Mouse (Mus musculus) T-cell, adult 2 months (primary cell): ENCODE results near the gene Ezh1.

ENCODE experiments used
- DNase-seq: peaks from one replicate; pipeline ENCODE4 v3.0.0; 2022; ENCODE audit warnings: low spot score

Gene Ezh1

GRCm38 (mm10) chr11:101246702-101247012 is 20.4 kb upstream of the Ezh1 start:
- DNase-seq = no peak

GRCm38 (mm10) chr11:101245855-101246701 is 19.8 kb upstream of the Ezh1 start, which contains the start of gene Ramp2:
Ramp2 (plus strand) TSS chr11:101246028.
- DNase-seq = peak; percentile 21

GRCm38 (mm10) chr11:101245071-101245470 is 18.8 kb upstream of the Ezh1 start:
- DNase-seq = no peak

GRCm38 (mm10) chr11:101238071-101238647 is 11.9 kb upstream of the Ezh1 start:
- DNase-seq = no peak

- no peak for DNase-seq
Measured at GRCm38 (mm10) chr11:101236782-101237181, 10.5 kb upstream of the Ezh1 start.

GRCm38 (mm10) chr11:101235429-101235828 is 9.2 kb upstream of the Ezh1 start:
- DNase-seq = no peak

- DNase-seq = no peak
Measured at GRCm38 (mm10) chr11:101234124-101234523, 7.9 kb upstream of the Ezh1 start.

GRCm38 (mm10) chr11:101233240-101233639 is 7.0 kb upstream of the Ezh1 start:
- DNase-seq = no peak

GRCm38 (mm10) chr11:101232010-101232839 is 6.0 kb upstream of the Ezh1 start:
- no peak for DNase-seq

- DNase-seq = no peak
Measured at GRCm38 (mm10) chr11:101230991-101231871, 5.0 kb upstream of the Ezh1 start.

- DNase-seq = no peak
Measured at GRCm38 (mm10) chr11:101230526-101230925, 4.3 kb upstream of the Ezh1 start.

GRCm38 (mm10) chr11:101230061-101230511 is 3.8 kb upstream of the Ezh1 start:
- DNase-seq = no peak

- no peak for DNase-seq
Measured at GRCm38 (mm10) chr11:101229361-101229900, 3.2 kb upstream of the Ezh1 start.

GRCm38 (mm10) chr11:101225331-101226064 is 765 bp downstream of the Ezh1 start:
- no peak for DNase-seq

GRCm38 (mm10) chr11:101224337-101224736 is 1.9 kb downstream of the Ezh1 start:
- DNase-seq = no peak

- DNase-seq = no peak
Measured at GRCm38 (mm10) chr11:101221306-101221986, 4.8 kb downstream of the Ezh1 start.

- no peak for DNase-seq
Measured at GRCm38 (mm10) chr11:101220853-101221252, 5.4 kb downstream of the Ezh1 start.

- DNase-seq = peak; percentile 59
Measured at GRCm38 (mm10) chr11:101218436-101219055, 7.7 kb downstream of the Ezh1 start.

- DNase-seq = no peak
Measured at GRCm38 (mm10) chr11:101216936-101217335, 9.3 kb downstream of the Ezh1 start.

- peak; percentile 49 for DNase-seq
Measured at GRCm38 (mm10) chr11:101211970-101212369, 14.3 kb downstream of the Ezh1 start.
